Mouse (Mus musculus): ENCODE results near the gene Zfp973. TPM values are rescaled to one million over a fixed set of nuclear protein-coding genes. Genes with fewer than 3 reads are reported as not detected.
"Not testable (repeated sequence)": the region's sequence is repeated elsewhere in the genome, so short reads cannot be mapped to it uniquely, and the experiment has no call there.

The Zfp973 gene
- 10 to 100 TPM; 11.9 to 12.6 TPM for total RNA-seq (2021)

DNA sequence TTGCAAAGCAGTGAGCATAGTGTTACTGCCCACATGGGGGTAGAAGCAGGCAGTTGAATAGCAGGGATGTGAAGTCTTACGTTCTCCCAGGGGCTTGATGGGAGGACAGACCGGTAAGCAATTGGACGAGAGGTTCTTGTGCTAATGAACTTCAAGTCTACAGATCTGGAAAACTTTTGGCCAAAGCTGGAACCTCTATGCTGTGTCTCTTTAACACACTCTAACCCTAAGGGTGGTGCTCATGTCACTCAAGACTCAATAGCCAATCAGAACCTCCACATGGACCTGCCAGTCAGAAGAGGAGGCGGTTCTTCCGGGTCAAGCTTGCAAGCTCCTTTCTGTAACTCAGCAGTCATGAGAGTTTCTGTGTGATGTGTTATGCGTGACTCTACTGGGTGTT lies at the start of gene Zfp973:
Gene Zfp973, plus strand, starts transcription at position 301 of the 400 bp plus-strand sequence.
- not testable (repeated sequence) for DNase-seq (ENCODE audit: extremely low spot score in 1 of 2, low spot score in 1 of 2)

DNA sequence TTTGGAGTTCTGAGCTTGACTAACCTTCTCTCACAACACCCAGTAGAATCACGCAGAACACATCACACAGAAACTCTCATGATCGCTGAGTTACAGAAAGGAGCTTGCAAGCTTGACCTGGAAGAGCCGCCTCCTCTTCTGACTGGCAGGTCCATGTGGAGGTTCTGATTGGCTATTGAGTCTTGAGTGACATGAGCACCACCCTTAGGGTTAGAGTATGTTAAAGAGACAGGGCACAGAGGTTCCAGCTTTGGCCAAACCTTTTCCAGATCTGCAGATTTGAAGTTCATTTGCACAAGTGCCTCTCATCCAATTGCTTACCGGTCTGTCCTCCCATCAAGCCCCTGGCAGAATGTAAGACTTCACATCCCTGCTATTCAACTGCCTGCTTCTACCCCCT lies 34.1 kb upstream of the Zfp973 start, which contains the start of gene Gm14308:
Gene Gm14308, minus strand, starts transcription at position 101 of the 400 bp plus-strand sequence.
- not testable (repeated sequence) for DNase-seq (ENCODE audit: extremely low spot score in 1 of 2, low spot score in 1 of 2)

DNA sequence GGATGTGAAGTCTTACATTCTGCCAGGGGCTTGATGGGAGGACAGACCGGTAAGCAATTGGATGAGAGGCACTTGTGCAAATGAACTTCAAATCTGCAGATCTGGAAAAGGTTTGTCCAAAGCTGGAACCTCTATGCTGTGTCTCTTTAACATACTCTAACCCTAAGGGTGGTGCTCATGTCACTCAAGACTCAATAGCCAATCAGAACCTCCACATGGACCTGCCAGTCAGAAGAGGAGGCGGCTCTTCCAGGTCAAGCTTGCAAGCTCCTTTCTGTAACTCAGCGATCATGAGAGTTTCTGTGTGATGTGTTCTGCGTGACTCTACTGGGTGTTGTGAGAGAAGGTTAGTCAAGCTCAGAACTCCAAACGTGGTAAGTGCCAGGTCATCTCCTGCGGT lies 37.7 kb downstream of the Zfp973 start, which contains the start of gene Gm14305:
Gene Gm14305, plus strand, starts transcription at position 278 of the 400 bp plus-strand sequence.
- DNase-seq (ENCODE audit: extremely low spot score in 1 of 2, low spot score in 1 of 2), result peak in 1 of 2 experiments; percentile 5

Other genes with a start within 250 kb of the Zfp973 start
- gene Gm14435, start 246.9 kb upstream of the Zfp973 start, total RNA-seq (2021), result 10 to 100 TPM; 12.4 to 18.1 TPM
- not detected for gene Gm14434, start 183.7 kb upstream of the Zfp973 start, total RNA-seq (2021)
- gene Zfp967, start 149.5 kb upstream of the Zfp973 start, total RNA-seq (2021), result not detected
- gene Gm14308, start 34.2 kb upstream of the Zfp973 start, total RNA-seq (2021), result 10 to 100 TPM; 13.2 to 18.0 TPM
- gene Gm14305, start 37.8 kb downstream of the Zfp973 start, total RNA-seq (2021), result 10 to 100 TPM; 33.8 to 37.0 TPM
- gene Gm14295, start 128.1 kb downstream of the Zfp973 start, total RNA-seq (2021), result 10 to 100 TPM; 18.8 to 24.2 TPM
- not detected for gene Gm14408, start 160.6 kb downstream of the Zfp973 start, total RNA-seq (2021)

All from layer of hippocampus, postnatal 25 days (tissue).